Mouse (Mus musculus) cerebellum, postnatal 25 days (tissue): ENCODE measurements at regions not wholly inside any gene's neighbourhood (a gene's known extent, or its start where the extent isn't known, plus 50 kb on each side); places are given as distances from the start of the nearest gene placed in this dataset.

ENCODE experiments used
- DNase-seq, 2 experiments: peaks; one replicate each; pipeline ENCODE4 v3.0.0; 2021; ENCODE audit warnings: mixed read lengths in 2 of 2

DNA sequence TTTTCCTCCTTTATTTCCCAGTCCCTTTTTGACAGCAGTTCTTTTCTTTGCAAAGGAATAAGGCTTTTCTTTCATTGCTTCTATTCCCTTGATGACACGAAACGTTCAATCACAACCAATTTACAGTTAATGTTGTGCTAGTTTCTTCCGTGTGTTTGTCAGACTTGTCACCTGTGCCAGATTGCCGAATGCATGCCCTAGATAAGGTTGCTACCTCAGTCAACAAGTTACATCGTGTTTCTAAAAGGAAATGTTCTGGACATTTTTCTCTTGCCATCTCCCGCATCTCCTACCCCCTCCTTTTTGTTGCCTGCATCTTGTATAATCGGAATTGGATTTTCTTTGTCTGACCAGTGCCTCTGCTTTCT is 435.7 kb downstream of the Klf5 start:
- DNase-seq, result no peak

DNA sequence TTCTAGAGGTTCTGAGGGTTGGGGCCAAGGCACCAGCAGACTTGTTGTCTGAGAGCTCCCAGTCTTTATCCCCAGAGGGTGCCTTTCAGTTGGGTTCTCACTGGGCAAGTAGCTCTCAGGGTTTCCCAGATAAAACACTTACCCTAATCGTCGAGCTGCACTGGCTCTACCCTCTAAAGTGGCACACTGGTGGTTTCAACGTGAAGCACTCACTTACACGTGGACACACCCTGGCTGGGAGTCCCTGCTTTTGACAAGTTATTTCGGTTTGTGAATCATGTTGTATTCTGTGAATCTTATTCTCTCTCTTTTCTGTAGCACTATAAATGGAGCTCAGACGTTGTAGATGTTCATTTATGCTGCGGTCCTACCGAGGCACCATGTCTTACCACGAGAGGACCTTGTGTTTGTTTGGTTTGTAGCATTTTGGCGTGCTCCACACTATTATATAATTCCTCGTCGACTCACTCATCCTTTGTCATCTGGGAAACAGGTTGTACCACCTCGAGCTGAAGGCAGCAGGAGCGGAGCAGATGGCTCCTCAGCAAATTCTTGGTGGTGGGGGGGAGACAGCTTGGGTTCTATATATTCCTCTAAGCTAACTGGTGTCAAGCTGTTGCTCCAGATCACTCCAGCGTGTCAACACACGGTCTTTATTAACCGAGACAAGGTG is 445.3 kb downstream of the Klf5 start:
- DNase-seq, result no peak

GRCm38 (mm10) chr14:99745209-99745608 is 446.7 kb downstream of the Klf5 start:
- no peak for DNase-seq

DNA sequence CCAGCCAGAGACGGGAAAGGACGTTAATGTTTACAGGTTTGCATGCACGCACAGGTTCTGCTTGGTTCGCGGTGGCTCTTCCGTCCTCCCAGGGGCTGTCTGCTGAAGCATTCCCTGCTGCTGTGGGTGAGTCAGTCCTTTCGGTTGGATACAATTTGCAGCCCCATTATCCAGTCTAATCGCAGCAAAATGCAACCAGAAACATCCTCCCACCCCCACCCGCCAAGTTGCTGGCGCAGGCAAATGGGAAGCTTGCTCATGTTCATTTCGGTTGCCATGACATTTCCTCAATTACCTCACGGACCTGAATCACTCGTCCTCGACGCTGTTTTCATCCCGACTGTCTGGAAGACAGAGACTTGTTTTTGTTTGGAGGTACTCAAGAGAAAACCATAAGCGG is 449.7 kb downstream of the Klf5 start:
- peak in 1 of 2 experiments; percentile 5 for DNase-seq

DNA sequence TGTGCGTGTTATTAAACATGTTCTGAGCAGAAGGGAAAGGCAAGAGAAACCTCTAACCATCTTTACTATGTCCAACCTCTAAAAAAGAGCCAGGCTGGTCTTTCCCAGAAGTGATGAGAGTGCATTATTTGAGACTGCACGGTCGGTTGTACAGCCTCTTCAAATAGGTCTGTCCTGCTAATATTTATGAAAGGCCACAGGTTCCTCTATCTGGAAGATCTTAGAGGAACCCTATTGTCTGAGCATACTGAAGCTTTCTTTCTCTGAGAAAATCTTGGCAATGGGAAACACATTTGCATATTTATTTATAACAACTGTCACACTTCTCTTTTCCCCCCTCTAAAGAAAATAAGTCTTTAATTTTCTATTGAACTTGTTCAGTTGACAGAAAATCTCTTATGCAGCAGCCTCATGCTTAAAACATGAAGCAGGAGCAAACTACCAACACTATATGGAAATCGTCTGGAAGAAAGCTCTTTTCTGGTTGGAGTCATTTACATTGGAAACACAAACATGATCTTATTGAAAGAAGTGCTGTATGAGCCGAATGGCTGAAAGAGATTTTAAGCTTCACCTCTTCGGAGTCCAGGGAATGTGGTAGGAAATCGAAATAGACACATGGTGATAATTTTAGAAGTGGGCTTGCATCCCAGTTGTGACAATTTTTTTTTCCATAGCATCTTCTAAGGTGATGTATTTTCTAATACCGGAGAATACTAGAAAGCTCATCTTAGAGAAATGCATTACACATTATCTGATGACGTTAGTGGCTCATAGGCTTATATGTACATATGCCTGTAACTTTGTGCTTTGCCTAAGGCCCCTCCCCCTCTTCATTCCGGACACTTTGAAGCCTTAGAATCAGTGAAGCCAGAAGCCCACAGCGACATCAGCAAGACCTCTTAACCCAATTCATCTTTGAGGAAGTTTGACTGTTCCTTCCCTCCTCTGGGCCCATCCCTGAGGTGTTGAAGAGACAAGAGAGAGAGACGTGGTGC is 451.1 kb downstream of the Klf5 start:
- DNase-seq, result no peak

DNA sequence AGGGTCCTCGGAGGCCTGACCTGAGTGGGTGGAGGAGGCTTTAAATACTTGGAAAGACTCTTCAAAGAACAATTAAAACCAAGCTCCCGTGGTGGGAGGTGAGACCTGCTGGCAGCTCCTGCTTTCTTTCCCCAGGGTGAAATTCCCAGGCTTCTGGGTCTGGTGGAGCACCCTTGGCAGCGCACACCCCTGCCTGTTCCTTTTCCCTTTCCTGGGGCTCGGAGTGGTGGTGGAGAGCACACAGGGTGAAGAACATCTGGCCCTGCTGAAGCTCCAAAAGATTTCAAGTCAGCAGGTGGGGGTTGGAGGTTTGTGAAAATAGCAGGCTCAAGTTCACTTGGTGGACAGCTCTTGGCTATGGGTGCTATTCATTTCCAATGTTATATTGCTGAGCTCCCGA is 459.6 kb downstream of the Klf5 start:
- no peak for DNase-seq

GRCm38 (mm10) chr14:99763336-99763735 is 464.8 kb downstream of the Klf5 start:
- no peak for DNase-seq

DNA sequence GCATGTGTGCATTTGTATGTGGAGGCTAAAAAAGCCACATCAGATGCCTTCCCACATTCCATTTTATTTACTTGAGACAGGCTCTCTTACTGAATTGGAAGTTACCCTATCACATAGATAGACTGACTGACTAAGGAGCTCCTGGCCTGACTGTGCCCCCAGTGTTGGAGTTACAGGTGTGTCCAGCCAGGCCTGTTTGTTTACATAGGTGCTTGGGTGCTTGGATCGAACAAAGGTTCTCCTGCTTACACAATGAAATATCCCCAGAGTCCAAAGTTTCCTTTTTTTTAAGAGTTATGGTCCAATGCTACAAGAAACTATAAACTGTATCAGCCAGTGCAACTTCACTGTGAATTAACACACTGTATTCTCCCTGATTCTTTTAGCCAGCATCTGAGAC is 472.5 kb downstream of the Klf5 start:
- DNase-seq, result no peak

- no peak for DNase-seq
Observed at GRCm38 (mm10) chr14:99772774-99773423, 474.4 kb downstream of the Klf5 start.

GRCm38 (mm10) chr14:99778477-99778876 is 480.0 kb downstream of the Klf5 start:
- DNase-seq, result no peak

GRCm38 (mm10) chr14:99778957-99779356 is 480.5 kb downstream of the Klf5 start:
- DNase-seq, result no peak

GRCm38 (mm10) chr14:99783646-99784045 is 485.2 kb downstream of the Klf5 start:
- DNase-seq, result no peak

GRCm38 (mm10) chr14:99785106-99785505 is 486.6 kb downstream of the Klf5 start:
- no peak for DNase-seq

DNA sequence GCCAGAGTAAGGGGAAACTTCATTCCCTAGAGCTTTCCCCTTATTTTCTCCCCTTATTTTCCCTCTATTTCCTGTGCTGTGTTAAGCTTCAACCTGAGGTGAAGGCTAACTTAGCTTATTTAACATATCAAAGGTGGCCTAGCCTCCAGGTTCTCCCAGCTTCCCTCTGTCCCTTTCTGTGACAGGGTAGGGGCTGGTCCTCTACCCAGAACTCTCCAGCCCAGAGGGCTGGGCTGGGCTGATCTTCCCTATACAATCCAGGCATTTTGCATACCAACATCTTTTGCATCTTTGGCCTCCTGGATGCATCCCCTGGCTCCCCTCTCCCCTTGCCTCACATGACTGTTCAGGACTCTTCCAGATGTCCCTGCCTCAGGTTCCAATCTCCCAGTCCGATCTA is 487.9 kb downstream of the Klf5 start:
- DNase-seq, result no peak

- no peak for DNase-seq
Observed at GRCm38 (mm10) chr14:99788185-99788584, 489.7 kb downstream of the Klf5 start.

DNA sequence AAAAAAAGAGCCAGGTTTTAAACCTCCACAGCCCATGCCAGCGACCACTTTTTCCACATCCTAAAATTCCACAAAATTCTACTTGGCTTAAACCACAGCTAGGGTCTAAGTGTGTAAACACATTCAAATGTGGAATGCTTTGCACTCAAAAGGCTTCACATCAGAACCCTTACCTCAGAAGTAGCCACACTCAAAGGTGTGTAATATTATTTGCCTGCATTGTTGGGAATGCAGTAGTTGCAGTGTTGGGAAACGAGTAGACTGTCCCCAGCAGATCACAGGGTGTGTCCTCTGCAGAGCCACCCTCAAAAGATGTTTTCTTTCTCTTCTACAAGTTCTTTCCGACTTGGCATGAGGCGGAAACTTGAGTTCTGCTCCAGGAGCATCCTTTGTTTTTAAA is 488.2 kb downstream of the Klf12 start:
- no peak for DNase-seq

DNA sequence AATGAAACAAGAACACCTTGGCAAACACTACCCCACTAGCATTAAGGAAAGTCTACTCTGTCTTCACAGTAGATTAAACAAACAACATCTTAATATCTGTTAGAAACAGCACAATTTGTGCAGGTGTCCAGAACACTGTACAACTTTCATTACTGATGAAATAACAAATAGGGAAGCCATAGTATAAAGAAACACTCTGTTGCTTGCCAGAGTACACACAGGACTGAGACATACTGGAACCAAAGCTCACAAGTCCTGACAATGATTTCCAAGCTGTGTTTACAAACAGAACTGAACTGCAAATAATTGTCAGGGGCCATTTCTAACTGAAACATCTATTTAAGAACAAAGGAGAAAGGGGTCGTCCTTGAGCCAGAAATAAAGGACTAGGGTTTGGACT is 478.4 kb downstream of the Klf12 start:
- DNase-seq, result no peak

DNA sequence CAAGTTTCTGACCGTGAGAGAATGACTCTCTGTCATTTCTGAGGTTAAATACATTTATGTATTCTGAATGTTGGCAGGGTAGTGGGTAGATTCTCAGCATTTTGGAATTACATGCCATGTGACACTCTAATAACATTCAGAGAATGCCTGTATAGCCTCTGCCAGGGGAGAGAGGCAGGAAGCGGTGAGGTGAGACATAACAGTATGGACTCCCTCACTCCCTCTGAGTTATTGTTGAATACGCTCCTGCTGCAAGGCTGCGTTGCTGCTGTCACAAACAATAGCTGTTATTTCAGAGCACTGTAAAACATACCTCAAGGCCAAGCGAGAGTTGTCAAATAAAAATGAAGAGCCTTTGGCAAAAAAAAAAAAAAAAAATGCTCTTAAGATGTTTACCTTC is 477.9 kb downstream of the Klf12 start:
- no peak for DNase-seq

DNA sequence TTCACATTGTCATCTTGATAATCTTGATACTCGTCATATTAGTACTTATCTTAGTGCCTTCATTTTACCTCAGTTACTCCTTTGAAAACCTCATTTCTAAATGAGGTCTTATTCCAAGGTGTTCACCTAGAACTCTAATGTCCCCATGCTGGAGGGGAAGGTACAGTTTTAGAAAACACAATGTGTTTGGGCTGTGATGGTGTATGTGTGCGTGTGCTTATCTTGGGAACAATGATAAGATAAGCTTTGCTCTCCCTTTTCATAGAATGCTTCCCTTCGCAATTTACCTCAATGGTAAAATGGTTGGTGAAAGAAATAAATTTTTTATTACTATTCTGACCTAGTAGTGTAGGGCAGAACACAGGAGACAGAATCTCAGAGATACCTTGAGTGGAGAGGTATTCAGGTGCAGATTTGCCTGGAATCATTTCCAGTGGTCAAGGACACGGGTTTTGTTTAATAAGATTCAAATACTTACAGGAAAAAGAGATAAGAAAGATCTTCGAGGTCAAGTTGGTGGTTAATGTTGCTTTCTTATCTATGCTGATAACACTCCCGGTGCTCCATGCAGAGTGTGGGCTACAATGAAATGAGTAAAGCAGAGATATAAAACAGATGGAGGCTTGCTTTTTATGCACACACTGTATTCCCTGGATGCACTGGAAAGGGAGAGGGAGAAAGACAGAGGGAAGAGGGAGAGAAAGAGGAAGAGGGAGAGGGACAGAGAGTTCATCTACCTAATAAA is 471.6 kb downstream of the Klf12 start:
- no peak for DNase-seq
